Mouse (Mus musculus) yolk sac, embryonic 10.5 days (tissue): ENCODE measurements around the gene Gm10300.

Experiments used
- DNase-seq: peaks from one replicate; pipeline ENCODE4 v3.0.0-alpha.2; 2017; ENCODE audit warnings: low spot score

The Gm10300 gene

DNA sequence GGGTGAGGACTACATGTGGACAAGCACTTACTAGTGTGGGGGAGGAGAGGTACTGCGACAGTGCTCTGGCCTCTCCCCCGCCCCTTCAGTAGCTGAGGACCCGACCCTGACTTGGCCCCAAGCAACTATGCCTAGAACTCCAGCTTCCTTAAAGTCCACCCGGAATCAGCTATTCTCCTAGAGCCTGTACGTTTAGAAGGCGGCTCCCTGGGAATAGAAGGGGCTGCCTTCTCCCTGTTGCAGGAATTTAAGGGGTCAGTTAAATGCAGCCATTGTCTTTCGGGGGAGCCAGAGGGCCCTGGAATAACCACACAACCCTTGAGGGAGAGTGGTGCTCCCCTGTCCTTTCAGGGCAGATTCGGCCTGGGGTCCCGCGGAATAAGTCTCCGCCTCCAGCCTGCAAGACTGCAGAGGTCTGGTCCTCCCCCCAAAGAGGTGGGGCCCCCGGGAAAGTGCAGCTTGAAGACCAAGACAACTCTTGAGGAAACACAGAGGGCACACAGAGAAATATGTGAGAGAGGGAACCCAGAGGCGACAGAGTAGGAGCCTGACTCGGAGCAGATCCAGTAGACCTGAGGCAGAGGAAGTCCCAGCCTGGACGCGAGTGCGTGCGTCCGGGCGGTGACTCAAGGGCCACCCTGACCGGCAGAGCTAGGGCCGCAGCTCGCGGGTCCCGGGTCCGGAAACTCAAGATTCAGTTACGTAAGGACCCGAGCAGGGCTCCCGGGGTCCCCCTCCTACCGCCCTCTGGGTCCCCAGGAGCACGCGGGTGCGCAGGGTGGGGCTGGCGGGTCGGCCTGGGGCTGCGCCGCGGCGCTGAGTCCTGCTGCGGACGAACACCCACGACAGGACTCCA, at the start of gene Gm10300:
TSS of gene Gm10300 (plus strand) at position 621 of the 856 bp plus-strand sequence.
- peak; percentile 65 for DNase-seq

DNA sequence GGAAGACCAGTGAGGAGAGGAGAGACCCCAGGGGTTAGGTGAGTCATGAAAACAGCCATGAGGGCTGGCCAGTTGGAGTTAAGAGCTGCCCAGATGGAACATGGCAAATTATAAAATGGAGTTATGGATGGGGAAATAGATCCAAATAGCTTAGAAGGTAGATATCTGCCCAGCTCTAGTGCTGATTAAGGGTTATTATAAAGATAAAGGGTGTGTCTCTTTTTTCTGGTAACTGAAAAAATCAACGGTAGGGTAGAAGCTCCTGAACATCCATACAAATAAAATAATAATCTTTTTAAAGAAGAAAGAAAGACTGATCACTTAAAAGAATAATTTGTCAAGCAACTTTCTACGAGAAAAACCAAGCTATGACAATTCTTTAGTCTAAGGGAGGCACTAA, 49.2 kb upstream of the Gm10300 start:
- DNase-seq: no peak

DNA sequence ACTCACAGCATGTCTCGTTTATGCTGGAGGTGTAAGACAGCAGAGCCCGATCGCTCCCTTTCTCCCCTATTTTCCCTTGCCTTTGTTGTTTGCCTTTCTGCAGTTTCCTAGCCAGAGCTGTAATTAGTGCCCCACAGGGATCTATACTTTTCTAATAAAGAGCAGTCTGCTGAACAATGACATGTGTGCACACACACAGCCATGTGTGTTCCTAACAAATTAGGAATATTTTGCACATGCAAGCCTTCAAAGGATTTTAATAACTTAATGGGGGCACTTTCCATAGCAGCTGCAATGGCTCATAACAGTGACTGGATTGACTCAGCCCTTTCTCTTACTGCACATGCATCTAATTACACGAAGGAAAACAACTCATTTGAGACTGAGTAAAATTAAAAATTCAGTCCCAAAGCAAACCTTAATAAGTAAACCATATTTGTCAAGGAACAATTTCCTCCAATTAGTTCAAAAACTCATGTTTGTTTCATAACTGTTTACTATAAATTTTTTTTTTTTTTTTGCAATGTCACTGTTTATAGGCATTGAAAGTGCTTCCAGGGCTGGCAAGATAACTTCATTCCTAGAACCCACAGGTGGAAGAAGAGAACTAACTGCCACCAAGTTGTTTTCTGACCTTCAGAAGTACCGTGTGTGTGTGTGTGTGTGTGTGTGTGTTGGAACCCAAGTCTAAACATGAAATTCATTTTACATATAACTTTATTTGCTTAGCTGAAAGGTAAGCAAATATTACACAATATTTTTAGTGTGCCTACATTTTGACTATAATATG, 48.6 kb upstream of the Gm10300 start:
- no peak for DNase-seq

- DNase-seq: no peak
Measured at GRCm38 (mm10) chr4:132027167-132027566, 47.3 kb upstream of the Gm10300 start.

DNA sequence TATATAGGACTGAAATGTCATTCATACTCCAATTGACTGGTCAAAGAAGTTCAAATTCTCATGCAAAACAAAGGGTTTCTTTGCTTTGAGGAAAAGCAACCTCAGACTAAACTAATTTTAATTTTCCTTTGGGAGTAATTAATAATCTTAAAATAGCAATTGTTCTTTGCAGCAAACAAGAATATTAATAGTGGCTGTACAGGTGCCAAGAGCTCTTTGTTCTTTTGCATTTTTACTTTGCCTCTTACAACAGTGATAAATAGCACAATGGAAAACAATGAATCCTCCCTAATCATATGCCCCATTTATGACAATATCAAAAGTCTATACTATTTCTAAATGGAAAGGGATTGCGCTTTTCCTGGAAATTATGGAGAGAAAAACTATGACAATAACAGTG, 46.7 kb upstream of the Gm10300 start:
- no peak for DNase-seq

DNA sequence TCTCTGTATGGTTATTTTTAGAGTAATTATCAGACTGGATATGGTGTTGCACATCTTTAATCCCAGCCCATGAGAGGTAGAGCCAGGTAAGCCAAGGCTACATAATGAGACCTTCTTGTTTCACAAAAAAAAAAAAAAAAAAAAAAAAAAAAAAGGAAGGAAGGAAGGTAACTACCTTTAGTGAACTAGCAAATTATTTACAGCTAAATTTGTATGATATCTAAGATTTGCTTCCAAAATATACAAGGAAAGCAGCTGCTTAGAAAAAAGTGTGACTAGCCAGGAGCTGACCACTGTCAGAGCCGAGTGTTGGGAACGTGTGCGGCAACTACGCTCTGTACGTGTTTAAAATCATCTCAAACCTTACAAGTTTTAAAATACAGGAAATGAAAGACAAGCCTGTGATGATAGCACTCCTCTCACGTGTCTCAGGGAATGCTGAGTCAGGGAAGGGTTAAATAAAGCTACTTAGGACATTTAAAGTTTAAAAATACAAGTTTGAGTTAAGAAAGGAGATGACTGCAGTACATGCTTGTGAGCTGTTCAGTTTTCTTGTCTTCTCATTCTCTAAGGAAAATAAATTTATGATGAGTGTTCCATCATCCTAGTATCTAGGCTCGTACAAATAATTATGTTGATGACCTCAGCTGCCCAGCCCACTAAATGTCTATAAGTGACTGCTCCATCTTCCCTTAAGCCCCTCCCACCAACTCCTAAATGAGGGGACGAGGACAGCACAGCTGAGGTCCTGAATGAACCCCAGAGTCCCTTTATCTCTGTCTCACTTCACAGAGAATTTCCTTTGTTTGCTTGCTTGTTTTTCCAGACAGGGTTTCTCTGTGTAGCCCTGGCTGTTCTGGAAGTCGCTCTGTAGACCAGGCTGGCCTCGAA, 44.4 kb upstream of the Gm10300 start:
- no peak for DNase-seq

DNA sequence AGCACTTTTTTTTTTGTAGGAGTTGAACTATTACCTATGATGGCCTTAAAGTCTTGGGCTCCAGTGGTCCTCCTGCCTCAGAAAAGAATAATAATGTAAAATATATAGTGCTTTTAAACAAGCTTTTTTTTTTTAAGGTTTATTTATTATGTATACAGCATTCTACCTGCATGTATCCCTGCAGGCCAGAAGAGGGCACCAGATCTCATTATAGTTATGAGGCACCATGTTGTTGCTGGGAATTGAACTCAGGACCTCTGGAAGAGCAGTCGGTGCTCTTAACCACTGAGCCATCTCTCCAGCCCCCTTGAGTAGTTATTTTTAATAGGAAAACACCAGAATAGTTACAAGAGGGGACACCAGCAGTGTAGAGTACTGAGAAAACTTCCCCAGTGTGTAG, 41.3 kb upstream of the Gm10300 start:
- DNase-seq: no peak

DNA sequence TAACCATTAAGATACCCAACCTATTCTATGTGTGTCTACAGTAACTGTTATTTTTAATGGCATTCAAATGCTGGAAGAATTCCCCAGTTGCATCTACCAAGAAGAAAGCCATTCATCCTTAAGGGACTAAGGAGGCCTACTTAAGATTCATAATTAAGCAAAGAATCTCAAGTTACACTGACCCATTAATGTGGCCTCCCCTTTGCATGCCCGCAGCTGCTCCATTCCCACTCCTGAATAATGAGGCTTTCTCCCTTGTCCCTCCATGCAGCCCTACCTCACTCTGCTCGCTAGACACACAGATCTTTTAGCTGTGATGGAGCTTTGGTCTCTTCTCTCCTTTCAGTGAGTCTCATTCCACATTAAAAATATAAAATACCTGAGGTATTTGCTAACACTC, 40.3 kb upstream of the Gm10300 start:
- no peak for DNase-seq

GRCm38 (mm10) chr4:132037137-132037536, 37.4 kb upstream of the Gm10300 start:
- DNase-seq: no peak

- no peak for DNase-seq
Measured at GRCm38 (mm10) chr4:132037991-132038390, 36.5 kb upstream of the Gm10300 start.

DNA sequence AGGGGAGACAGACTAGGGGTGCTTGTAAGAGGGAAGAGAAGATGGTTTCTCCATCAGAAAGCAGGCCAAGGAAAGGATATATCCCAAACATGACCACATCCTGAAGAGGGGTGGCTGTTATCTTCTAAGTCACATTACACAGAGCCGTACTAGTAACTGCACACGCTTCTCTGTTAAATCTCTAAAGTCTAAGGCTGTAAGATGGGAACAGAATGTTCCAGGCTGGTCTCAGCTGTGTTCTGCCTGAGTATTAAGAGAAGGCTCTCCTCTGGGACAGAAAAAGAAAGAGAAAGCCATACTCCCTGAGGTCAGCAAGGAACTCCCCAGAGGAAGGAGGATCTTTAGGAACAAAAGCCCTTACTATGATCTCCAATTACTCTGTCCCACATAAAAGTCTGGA, 35.7 kb upstream of the Gm10300 start:
- no peak for DNase-seq

DNA sequence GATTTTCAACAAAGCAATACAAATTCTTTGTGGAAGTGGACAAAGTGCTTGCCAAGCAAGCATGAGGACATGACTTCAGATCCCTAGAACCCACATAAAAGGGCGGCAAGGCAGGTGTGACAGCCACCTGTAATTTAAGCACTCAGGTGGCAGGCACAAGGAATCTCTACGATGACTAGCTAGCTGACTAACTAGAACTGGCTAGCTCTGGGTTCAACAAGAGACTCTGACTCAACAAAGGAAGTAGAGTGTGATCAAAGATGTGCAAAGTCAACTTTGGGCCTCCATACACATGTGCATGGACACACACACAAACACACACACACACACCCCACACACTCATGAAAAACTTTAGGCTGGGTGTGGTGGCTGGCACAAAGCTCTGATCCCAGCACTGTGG, 35.0 kb upstream of the Gm10300 start:
- no peak for DNase-seq

DNA sequence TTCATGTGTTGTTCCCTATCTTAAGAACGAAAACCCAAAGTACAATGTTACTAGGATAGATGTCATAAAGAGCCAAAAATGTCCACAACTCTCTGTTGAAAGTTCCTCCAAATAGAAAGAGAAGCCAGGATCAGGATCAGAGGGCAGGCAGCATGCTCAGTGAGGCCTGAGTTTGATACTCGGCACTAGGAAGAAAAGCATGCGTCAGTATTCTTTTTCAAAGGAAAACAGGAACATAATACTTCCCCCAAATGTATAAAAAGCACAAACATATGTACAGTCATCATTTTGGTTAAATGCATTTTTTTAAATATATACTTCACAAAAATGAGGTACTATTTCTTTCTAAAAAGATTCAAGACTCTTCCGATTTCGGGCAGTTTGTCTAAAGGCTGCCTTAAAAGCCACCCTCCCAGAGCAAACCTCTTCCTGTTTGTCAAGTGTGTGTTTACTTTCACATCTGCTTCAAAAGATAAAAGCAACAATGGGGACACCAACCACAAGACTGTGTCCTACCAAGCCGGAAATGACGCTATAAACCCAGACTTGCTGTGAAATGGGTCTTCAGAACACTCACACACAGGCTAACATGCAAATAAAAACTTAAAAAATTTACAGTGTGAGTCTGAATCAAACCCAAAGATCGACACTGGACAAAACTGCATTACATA, 34.4 kb upstream of the Gm10300 start:
- DNase-seq: no peak

- no peak for DNase-seq
Measured at GRCm38 (mm10) chr4:132041471-132042332, 32.8 kb upstream of the Gm10300 start.

- no peak for DNase-seq
Measured at GRCm38 (mm10) chr4:132043726-132044125, 30.8 kb upstream of the Gm10300 start.

- peak; percentile 49 for DNase-seq
Measured at GRCm38 (mm10) chr4:132048011-132048991, 26.2 kb upstream of the Gm10300 start.

- peak; percentile 95 for DNase-seq
Measured at GRCm38 (mm10) chr4:132048995-132049404, 25.5 kb upstream of the Gm10300 start.

DNA sequence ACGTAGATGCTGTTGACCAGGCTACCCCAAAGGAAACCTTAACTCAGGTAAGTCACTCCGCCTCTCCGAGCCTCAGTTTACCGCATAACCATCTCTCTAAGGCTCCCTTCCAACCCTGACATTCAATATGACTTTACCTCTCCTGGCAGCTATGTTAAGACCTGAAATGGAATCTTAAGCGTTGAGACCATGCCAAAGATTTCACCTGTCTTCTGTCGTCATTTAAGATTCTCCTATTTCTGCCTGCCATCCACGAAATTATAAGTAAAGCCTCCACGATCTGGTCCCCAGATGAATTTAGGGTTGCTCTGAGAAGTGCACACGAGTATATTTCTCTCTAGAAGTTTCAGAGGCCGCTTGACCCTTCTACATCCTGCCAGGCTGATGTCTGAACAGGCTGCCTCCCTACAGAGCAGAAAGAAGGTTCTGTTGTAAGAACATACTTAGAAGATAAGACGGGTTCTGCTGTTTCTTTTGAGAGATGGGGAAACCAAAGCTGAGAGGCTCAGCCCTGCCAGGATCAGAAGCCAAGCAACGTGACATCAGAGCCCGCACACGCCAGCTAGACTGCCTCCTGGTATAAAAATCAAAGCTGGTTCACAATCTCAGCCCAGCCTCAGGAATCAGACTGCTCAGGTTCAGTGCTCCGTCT, 24.8 kb upstream of the Gm10300 start:
- no peak for DNase-seq
